Mouse (Mus musculus): ENCODE results near the gene 1700007K13Rik.
"Not testable (repeated sequence)": the region's sequence is repeated elsewhere in the genome, so short reads cannot be mapped to it uniquely, and the experiment has no call there.

1700007K13Rik gene

GRCm38 (mm10) chr2:28465836-28466518, at the start of gene 1700007K13Rik:
TSS of gene 1700007K13Rik (minus strand) at chr2:28466332.
- DNase-seq (ENCODE audit: low spot score), result peak; percentile 85

- peak; percentile 93 for DNase-seq (ENCODE audit: low spot score)
These were observed 48.4 kb upstream of the 1700007K13Rik start for GRCm38 (mm10) chr2:28514489-28514888.

GRCm38 (mm10) chr2:28513431-28514370, 47.6 kb upstream of the 1700007K13Rik start:
- peak; percentile 61 for DNase-seq (ENCODE audit: low spot score)

GRCm38 (mm10) chr2:28512798-28513401, 46.8 kb upstream of the 1700007K13Rik start, which contains the start of gene Ralgds:
TSS of gene Ralgds (plus strand) at chr2:28513125.
- DNase-seq (ENCODE audit: low spot score), result peak; percentile 80

GRCm38 (mm10) chr2:28511600-28511999, 45.5 kb upstream of the 1700007K13Rik start:
- DNase-seq (ENCODE audit: low spot score), result not testable (repeated sequence)

GRCm38 (mm10) chr2:28506291-28506690, 40.2 kb upstream of the 1700007K13Rik start:
- DNase-seq (ENCODE audit: low spot score), result no peak

- no peak for DNase-seq (ENCODE audit: low spot score)
These were observed 39.7 kb upstream of the 1700007K13Rik start, which contains the start of gene Gm10134 for GRCm38 (mm10) chr2:28505795-28506194. TSS of gene Gm10134 (plus strand) at chr2:28506095.

GRCm38 (mm10) chr2:28504676-28505075, 38.5 kb upstream of the 1700007K13Rik start:
- DNase-seq (ENCODE audit: low spot score), result no peak

- no peak for DNase-seq (ENCODE audit: low spot score)
These were observed 36.9 kb upstream of the 1700007K13Rik start for GRCm38 (mm10) chr2:28502987-28503386.

- no peak for DNase-seq (ENCODE audit: low spot score)
These were observed 32.3 kb upstream of the 1700007K13Rik start for GRCm38 (mm10) chr2:28498431-28498830.

GRCm38 (mm10) chr2:28497561-28497960, 31.4 kb upstream of the 1700007K13Rik start:
- DNase-seq (ENCODE audit: low spot score), result no peak

GRCm38 (mm10) chr2:28496671-28497070, 30.5 kb upstream of the 1700007K13Rik start, which contains the start of gene Gbgt1:
TSS of gene Gbgt1 (plus strand) at chr2:28496891.
- DNase-seq (ENCODE audit: low spot score), result no peak

- DNase-seq (ENCODE audit: low spot score), result no peak
These were observed 29.9 kb upstream of the 1700007K13Rik start for GRCm38 (mm10) chr2:28495801-28496595.

- DNase-seq (ENCODE audit: low spot score), result no peak
These were observed 29.1 kb upstream of the 1700007K13Rik start for GRCm38 (mm10) chr2:28495207-28495756.

- no peak for DNase-seq (ENCODE audit: low spot score)
These were observed 28.4 kb upstream of the 1700007K13Rik start for GRCm38 (mm10) chr2:28494521-28494920.

- no peak for DNase-seq (ENCODE audit: low spot score)
These were observed 17.7 kb upstream of the 1700007K13Rik start for GRCm38 (mm10) chr2:28483861-28484260.

GRCm38 (mm10) chr2:28479208-28480204, 13.4 kb upstream of the 1700007K13Rik start:
- DNase-seq (ENCODE audit: low spot score), result no peak

GRCm38 (mm10) chr2:28477993-28478392, 11.9 kb upstream of the 1700007K13Rik start:
- DNase-seq (ENCODE audit: low spot score), result not testable (repeated sequence)

GRCm38 (mm10) chr2:28472011-28472410, 5.9 kb upstream of the 1700007K13Rik start:
- not testable (repeated sequence) for DNase-seq (ENCODE audit: low spot score)

- DNase-seq (ENCODE audit: low spot score), result no peak
These were observed 4.5 kb upstream of the 1700007K13Rik start for GRCm38 (mm10) chr2:28470591-28470990.
